8 mouse cellular contexts compared by ENCODE assay signal in genomic region chr2:165503259-165504203, GRCm38 (mm10). TPM values are rescaled to one million over a fixed set of nuclear protein-coding genes. Genes with fewer than 3 reads are reported as not detected.
DNase-seq lines count a peak whose midpoint lies in the region; ATAC-seq lines count a peak whose summit lies in the region.

Gene Slc2a10, plus strand, starts transcription at chr2:165503787.

- H3K4me3 ChIP-seq in hindbrain, embryonic 12.5 days = peak within 1 kb of the TSS; percentile 40
- peak within 1 kb of the TSS; percentile 37 for H3K4me3 ChIP-seq in liver, embryonic 13.5 days (replicated peaks)
- H3K4me3 ChIP-seq in neural tube, embryonic 13.5 days = peak within 1 kb of the TSS; percentile 35

- H3K9ac ChIP-seq in hindbrain, embryonic 12.5 days = peak within 1 kb of the TSS; percentile 67
- H3K9ac ChIP-seq in liver, embryonic 13.5 days = no peak within 1 kb of the TSS; the same call in 1 of the 2 replicates
- H3K9ac ChIP-seq in neural tube, embryonic 13.5 days = peak within 1 kb of the TSS; percentile 70

- peaks cover 20% of the 10 kb centered on the region for H3K4me1 ChIP-seq in hindbrain, embryonic 12.5 days
- H3K4me1 ChIP-seq in liver, embryonic 13.5 days (replicated peaks) = no peaks in the 10 kb centered on the region
- H3K4me1 ChIP-seq in neural tube, embryonic 13.5 days (replicated peaks) = peaks cover 29% of the 10 kb centered on the region

- peak; percentile 49 for DNase-seq in right cerebral cortex, postnatal 4 days
- no peak for DNase-seq in right cerebral cortex, postnatal 36 days (ENCODE audit: low spot score in 2 of 2)
- DNase-seq in gastrocnemius, adult 8-10 months (ENCODE audit: low spot score in 2 of 2) = peak; percentile 24 to 38
- DNase-seq in liver, embryonic 13.5 days = no peak
- DNase-seq in right cerebral cortex, adult 18-20 months = no peak

- H3K36me3 ChIP-seq in hindbrain, embryonic 12.5 days = no peaks in the 10 kb centered on the region
- no peaks in the 10 kb centered on the region for H3K36me3 ChIP-seq in liver, embryonic 13.5 days
- no peaks in the 10 kb centered on the region for H3K36me3 ChIP-seq in neural tube, embryonic 13.5 days

- H3K27ac ChIP-seq in hindbrain, embryonic 12.5 days = peak within 1 kb of the TSS; percentile 36
- H3K27ac ChIP-seq in liver, embryonic 13.5 days = no peak within 1 kb of the TSS
- H3K27ac ChIP-seq in neural tube, embryonic 13.5 days (replicated peaks) = peak within 1 kb of the TSS; percentile 64

- H3K9me3 ChIP-seq in hindbrain, embryonic 12.5 days (replicated peaks) = no peaks in the 10 kb centered on the region
- H3K9me3 ChIP-seq in liver, embryonic 13.5 days (replicated peaks) = no peaks in the 10 kb centered on the region
- H3K9me3 ChIP-seq in neural tube, embryonic 13.5 days = no peaks in the 10 kb centered on the region

- H3K27me3 ChIP-seq in hindbrain, embryonic 12.5 days = peaks cover 11% of the 10 kb centered on the region; the same call in 1 of the 2 replicates
- H3K27me3 ChIP-seq in liver, embryonic 13.5 days = peaks cover 32% of the 10 kb centered on the region
- no peaks in the 10 kb centered on the region for H3K27me3 ChIP-seq in neural tube, embryonic 13.5 days

- H3K4me2 ChIP-seq in hindbrain, embryonic 12.5 days (replicated peaks) = peak within 1 kb of the TSS; percentile 61
- H3K4me2 ChIP-seq in liver, embryonic 13.5 days = peak within 1 kb of the TSS; percentile 48
- peak within 1 kb of the TSS; percentile 56 for H3K4me2 ChIP-seq in neural tube, embryonic 13.5 days

- peak; percentile 81 for ATAC-seq in hindbrain, embryonic 12.5 days (ENCODE audit: low FRiP score)
- ATAC-seq in liver, embryonic 13.5 days (ENCODE audit: low read depth) = no peak
- peak; percentile 79 for ATAC-seq in neural tube, embryonic 13.5 days (ENCODE audit: low read depth)
- no peak for ATAC-seq in CD4-positive, CD25-positive, alpha-beta regulatory T cell, adult 4 months

- WGBS in hindbrain, embryonic 12.5 days = 4% methylated on average over 28 of the region's 32 CpGs
- 7% methylated on average over 31 of the region's 32 CpGs for WGBS in liver, embryonic 13.5 days (ENCODE audit: insufficient replicate concordance)
- 6% methylated on average over 32 of the region's 32 CpGs for whole genome bisulfite sequencing in neural tube, embryonic 13.5 days

RNA-seq across cellular contexts. Expression of gene Slc2a10, which starts in this region (rescaled TPM):
- total RNA-seq in gastrocnemius, adult 8-10 months (2022) = 1 to 10 TPM in 2 of 4 experiments, under 1 TPM in 2; 0.68 to 1.5 (median 1.0) TPM
- 6.9 and 7.1 TPM in 2 replicates for polyA plus RNA-seq in hindbrain, embryonic 12.5 days (2016; fragmentation: Nextera tagmentation; extraction: Ambion mirVana)
- polyA plus RNA-seq in liver, embryonic 13.5 days (2015; fragmentation: Nextera tagmentation; extraction: Ambion mirVana) = 0.36 and 0.46 TPM in 2 replicates
- polyA plus RNA-seq in neural tube, embryonic 13.5 days (2015; fragmentation: Nextera tagmentation; extraction: Ambion mirVana) = 2.6 and 2.9 TPM in 2 replicates
- not detected for polyA plus RNA-seq in CD4-positive, CD25-positive, alpha-beta regulatory T cell, adult 4 months (2017; shearing (Covaris generic))

Comparison
In these comparisons a context has a peak if more than half of its experiments do, and no peak if none do; other contexts are left out.
1. DNase-seq: peak in right cerebral cortex, postnatal 4 days (single experiment) and gastrocnemius, adult 8-10 months (2 of 2); none in right cerebral cortex, postnatal 36 days (0 of 2), liver, embryonic 13.5 days (single experiment) and right cerebral cortex, adult 18-20 months (single experiment).
2. ATAC-seq: peak in hindbrain, embryonic 12.5 days (single experiment) and neural tube, embryonic 13.5 days (single experiment); none in liver, embryonic 13.5 days (single experiment) and CD4-positive, CD25-positive, alpha-beta regulatory T cell, adult 4 months (single experiment).
3. Peak in every context shown above with its lines, with median percentiles within 50 percentile points of each other: H3K4me2 ChIP-seq and H3K4me3 ChIP-seq.